Mouse (Mus musculus) monocyte, adult 2 months (primary cell): ENCODE measurements around the gene Ambra1.

ENCODE experiments used
- DNase-seq, 2 experiments: peaks; one replicate each; pipeline ENCODE4 v3.0.0; 2022; ENCODE audit warnings: low spot score in 2 of 2, low read depth in 1 of 2

Ambra1 gene

GRCm38 (mm10) chr2:91959544-91960410 is 229.8 kb downstream of the Ambra1 start:
- DNase-seq = no peak

GRCm38 (mm10) chr2:91960459-91960858 is 230.5 kb downstream of the Ambra1 start:
- no peak for DNase-seq

GRCm38 (mm10) chr2:91961901-91962761 is 232.2 kb downstream of the Ambra1 start:
- no peak for DNase-seq

- no peak for DNase-seq
These were observed 233.0 kb downstream of the Ambra1 start for GRCm38 (mm10) chr2:91962864-91963401.

GRCm38 (mm10) chr2:91963443-91963932 is 233.6 kb downstream of the Ambra1 start:
- DNase-seq = peak; percentile 93 to 97

GRCm38 (mm10) chr2:91964610-91965204 is 234.8 kb downstream of the Ambra1 start:
- no peak for DNase-seq

GRCm38 (mm10) chr2:91965417-91965816 is 235.5 kb downstream of the Ambra1 start:
- peak; percentile 52 to 72 for DNase-seq

GRCm38 (mm10) chr2:91966367-91966766 is 236.4 kb downstream of the Ambra1 start:
- peak in 1 of 2 experiments; percentile 43 for DNase-seq

GRCm38 (mm10) chr2:91967962-91968361 is 238.0 kb downstream of the Ambra1 start:
- DNase-seq = no peak
